Comparison of ENCODE assay signal across 9 mouse cellular contexts in genomic region chr13:107113949-107114690, GRCm38 (mm10).
A peak's percentile ranks its signal among the peaks of the same experiment; 100 is the strongest.
DNase-seq lines count a peak whose midpoint lies in the region; ATAC-seq and TF ChIP-seq lines count a peak whose summit lies in the region.
"Had no signal": no experiment of that assay in that cellular context is flagged by ENCODE, and none has a peak within 500 bp of the region (broad histone marks: within the 10 kb centered on the region; RNA-seq: fewer than 3 reads in every experiment).

No protein-coding gene starts in this region.

- no peak for TF ChIP-seq EP300 in liver, postnatal 0 days (IDR thresholded peaks at IDR 0.05; ENCODE audit: low read depth)

- no peak overlapping the region for H3K27ac ChIP-seq in heart, embryonic 12.5 days (ENCODE audit: poor library complexity, severe bottlenecking)
- no peak overlapping the region for H3K27ac ChIP-seq in liver, postnatal 0 days (ENCODE audit: low read depth)
- no peak overlapping the region for H3K27ac ChIP-seq in neural tube, embryonic 14.5 days (ENCODE audit: low read depth, low read length)
- no peak overlapping the region for H3K27ac ChIP-seq in testis, adult 2 months (ENCODE audit: control insufficient read depth, insufficient read depth, low read depth, low read length)
- H3K27ac ChIP-seq: macrophage had no signal

- TF ChIP-seq POLR2A in testis, adult 2 months (IDR thresholded peaks at IDR 0.05; ENCODE audit: control insufficient read depth, low read depth, low read length) = no peak

- no peak overlapping the region for H3K4me3 ChIP-seq in E14TG2a.4 (replicated peaks; ENCODE audit: low read length)
- no peak overlapping the region for H3K4me3 ChIP-seq in heart, embryonic 12.5 days
- no peak overlapping the region for H3K4me3 ChIP-seq in liver, postnatal 0 days (ENCODE audit: low read depth, low read length)
- no peak overlapping the region for H3K4me3 ChIP-seq in neural tube, embryonic 14.5 days (ENCODE audit: low read depth, low read length)
- no peak overlapping the region for H3K4me3 ChIP-seq in testis, adult 2 months (ENCODE audit: control insufficient read depth, low read depth, low read length)

- H3K36me3 ChIP-seq in E14TG2a.4 (ENCODE audit: insufficient read depth, low read length) = no peaks in the 10 kb centered on the region
- H3K36me3 ChIP-seq in heart, embryonic 12.5 days = no peaks in the 10 kb centered on the region
- no peaks in the 10 kb centered on the region for H3K36me3 ChIP-seq in liver, postnatal 0 days (replicated peaks; ENCODE audit: insufficient read depth, low read length)
- H3K36me3 ChIP-seq in neural tube, embryonic 14.5 days (ENCODE audit: control insufficient read depth, insufficient read depth, low read length) = no peaks in the 10 kb centered on the region
- H3K36me3 ChIP-seq in testis, adult 2 months (ENCODE audit: control insufficient read depth, insufficient read depth, low read length) = no peaks in the 10 kb centered on the region

- TF ChIP-seq CTCF in E14TG2a.4 (conservative IDR thresholded peaks at IDR 0.05; ENCODE audit: low read length) = peak; percentile 94
- peak; percentile 93 for TF ChIP-seq CTCF in liver, postnatal 0 days (IDR thresholded peaks at IDR 0.05; ENCODE audit: low read depth)
- TF ChIP-seq CTCF in testis, adult 2 months (IDR thresholded peaks at IDR 0.05; ENCODE audit: control insufficient read depth, insufficient read depth, insufficient replicate concordance, low read depth, low read length) = peak; percentile 58; the same call in 1 of the 2 replicates

- H3K9me3 ChIP-seq in E14TG2a.4 (ENCODE audit: low read length) = peaks cover 17% of the 10 kb centered on the region
- no peaks in the 10 kb centered on the region for H3K9me3 ChIP-seq in heart, embryonic 12.5 days (replicated peaks)
- no peaks in the 10 kb centered on the region for H3K9me3 ChIP-seq in liver, postnatal 0 days (ENCODE audit: low read length)
- H3K9me3 ChIP-seq in neural tube, embryonic 14.5 days (ENCODE audit: control insufficient read depth, low read length) = no peaks in the 10 kb centered on the region

- DNase-seq in brain, embryonic 18.5 days (ENCODE audit: low read depth, low spot score) = peak; percentile 80
- DNase-seq in fat pad, adult 2 months (ENCODE audit: extremely low read depth, low read depth, low spot score) = peak; percentile 1
- DNase-seq in kidney, postnatal 25 days = peak; percentile 76 to 92
- DNase-seq in liver, postnatal 0 days = peak; percentile 83

- WGBS in heart, embryonic 12.5 days = 60% methylated on average over 22 of the region's 22 CpGs
- 57% methylated on average over 22 of the region's 22 CpGs for WGBS in liver, postnatal 0 days (ENCODE audit: insufficient replicate concordance)
- WGBS in neural tube, embryonic 14.5 days = 60% methylated on average over 22 of the region's 22 CpGs

- no peaks in the 10 kb centered on the region for H3K4me1 ChIP-seq in E14TG2a.4 (replicated peaks; ENCODE audit: low read depth, low read length)
- H3K4me1 ChIP-seq in heart, embryonic 12.5 days (replicated peaks) = no peaks in the 10 kb centered on the region
- H3K4me1 ChIP-seq in liver, postnatal 0 days (ENCODE audit: insufficient read depth) = no peaks in the 10 kb centered on the region
- no peaks in the 10 kb centered on the region for H3K4me1 ChIP-seq in neural tube, embryonic 14.5 days (ENCODE audit: control insufficient read depth, insufficient read depth, low read length)
- H3K4me1 ChIP-seq in testis, adult 2 months (ENCODE audit: control insufficient read depth, insufficient read depth, low read length) = peaks cover 2% of the 10 kb centered on the region; the same call in 1 of the 2 replicates

- no peak for ATAC-seq in heart, embryonic 12.5 days (ENCODE audit: insufficient number of reproducible peaks, low FRiP score)
- ATAC-seq in liver, postnatal 0 days = peak; percentile 21; the same call in 1 of the 2 replicates
- peak; percentile 79; the same call in 1 of the 2 replicates for ATAC-seq in neural tube, embryonic 14.5 days (ENCODE audit: low read depth)

- H3K4me2 ChIP-seq in heart, embryonic 12.5 days = peak overlapping the region; percentile 27; the same call in 1 of the 2 replicates
- H3K4me2 ChIP-seq in liver, postnatal 0 days (ENCODE audit: low read depth, low read length) = no peak overlapping the region
- H3K4me2 ChIP-seq in neural tube, embryonic 14.5 days (ENCODE audit: low read depth, low read length) = no peak overlapping the region

- no peaks in the 10 kb centered on the region; the same call in 1 of the 2 replicates for H3K27me3 ChIP-seq in E14TG2a.4 (ENCODE audit: insufficient read depth, low read length)
- H3K27me3 ChIP-seq in heart, embryonic 12.5 days (replicated peaks) = no peaks in the 10 kb centered on the region
- no peaks in the 10 kb centered on the region for H3K27me3 ChIP-seq in liver, postnatal 0 days (ENCODE audit: insufficient read depth, low read length)
- no peaks in the 10 kb centered on the region for H3K27me3 ChIP-seq in neural tube, embryonic 14.5 days (ENCODE audit: control insufficient read depth, insufficient read depth, low read length)
- H3K27me3 ChIP-seq in testis, adult 2 months (ENCODE audit: control insufficient read depth, insufficient read depth, low read length) = no peaks in the 10 kb centered on the region

- no peak overlapping the region for H3K9ac ChIP-seq in heart, embryonic 12.5 days
- no peak overlapping the region for H3K9ac ChIP-seq in liver, postnatal 0 days (replicated peaks)
- H3K9ac ChIP-seq in neural tube, embryonic 14.5 days (replicated peaks; ENCODE audit: low read depth, low read length) = no peak overlapping the region

Comparison
In these comparisons a context has a peak if more than half of its experiments do, and no peak if none do; other contexts are left out.
1. DNase-seq: peak in every context shown above with its lines; median percentile 84 in kidney, postnatal 25 days; 83 in liver, postnatal 0 days; 80 in brain, embryonic 18.5 days; 1 in fat pad, adult 2 months.